Mouse (Mus musculus) testis, adult 2 months (tissue): ENCODE measurements around the gene Loxl3.

Source experiments
- CTCF ChIP-seq: fragments of 200-500 bp; IDR thresholded peaks from 2 replicates; pipeline ENCODE4 v1.5.1; 2012; ENCODE audit warnings: low read depth, mild to moderate bottlenecking, inconsistent platforms, low read length, moderate library complexity; ENCODE audit not compliant: control insufficient read depth, insufficient read depth, insufficient replicate concordance
- POLR2A ChIP-seq: fragments of 200-500 bp; IDR thresholded peaks from 2 replicates; pipeline ENCODE4 v1.6.1; 2012; ENCODE audit warnings: low read depth, mild to moderate bottlenecking, inconsistent platforms, low read length, moderate library complexity; ENCODE audit not compliant: control insufficient read depth

GRCm38 (mm10) chr6:83086121-83087035 is 52.4 kb downstream of the Loxl3 start, which contains the start of gene Lbx2:
- TF ChIP-seq CTCF (no peak), POLR2A (no peak)
